Mouse (Mus musculus): Measurements from ENCODE around the gene Tmtc3. TPM values are rescaled to one million over a fixed set of nuclear protein-coding genes. Genes with fewer than 3 reads are reported as not detected.

The Tmtc3 gene
- polyA plus RNA-seq, 1 experiment, result 6.8 TPM

- no peaks in the 10 kb centered on the region for H3K36me3 ChIP-seq (ENCODE audit: control insufficient read depth, insufficient read depth, low read length)
- no peaks in the 10 kb centered on the region for H3K27me3 ChIP-seq (replicated peaks; ENCODE audit: control insufficient read depth, insufficient read depth, low read length)
- no peak overlapping the region for H3K4me3 ChIP-seq (ENCODE audit: insufficient read depth, low read depth, low read length)
- DNase-seq, result no peak
- no peak overlapping the region for H3K27ac ChIP-seq (ENCODE audit: insufficient read depth, low read depth, low read length)
- no peaks in the 10 kb centered on the region for H3K4me1 ChIP-seq (ENCODE audit: control insufficient read depth, insufficient read depth, low read length)
- 91% methylated on average over 7 of the region's 7 CpGs for WGBS
- TF ChIP-seq POLR2A (IDR thresholded peaks at IDR 0.05; ENCODE audit: low read depth, low read length), result no peak
- no peak for TF ChIP-seq CTCF (conservative IDR thresholded peaks at IDR 0.05; ENCODE audit: insufficient read depth, insufficient read length, low read depth, low read length)
Measured at GRCm38 (mm10) chr10:100491916-100492315, 4.8 kb upstream of the Tmtc3 start.

DNA sequence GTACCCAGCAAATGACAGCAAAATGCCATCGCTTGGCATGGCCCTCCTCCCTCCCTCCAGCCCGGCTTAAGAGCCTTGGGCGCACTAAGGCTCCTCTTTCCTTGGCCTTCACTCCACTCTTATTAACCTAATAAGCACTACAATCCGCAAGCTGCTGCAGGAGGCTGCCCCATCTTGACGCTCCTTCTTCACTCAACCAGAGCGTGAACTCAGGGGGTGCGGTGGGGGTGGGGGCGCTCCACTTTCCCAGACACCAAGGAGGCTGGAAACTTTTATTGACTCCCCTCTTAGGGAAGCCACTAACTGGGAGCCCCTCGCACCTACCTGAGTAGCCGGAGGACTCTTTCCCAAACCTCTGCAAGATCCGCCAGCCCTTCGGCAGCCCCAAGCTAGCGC, 451 bp downstream of the Tmtc3 start:
- peak overlapping the region; percentile 46; the same call in 1 of the 2 replicates for H3K27ac ChIP-seq (ENCODE audit: insufficient read depth, low read depth, low read length)
- H3K36me3 ChIP-seq (ENCODE audit: control insufficient read depth, insufficient read depth, low read length), result no peaks in the 10 kb centered on the region
- no peaks in the 10 kb centered on the region for H3K27me3 ChIP-seq (replicated peaks; ENCODE audit: control insufficient read depth, insufficient read depth, low read length)
- TF ChIP-seq CTCF (conservative IDR thresholded peaks at IDR 0.05; ENCODE audit: insufficient read depth, insufficient read length, low read depth, low read length) (no peak), POLR2A (IDR thresholded peaks at IDR 0.05; ENCODE audit: low read depth, low read length) (no peak)
- DNase-seq, result no peak
- no peaks in the 10 kb centered on the region for H3K4me1 ChIP-seq (ENCODE audit: control insufficient read depth, insufficient read depth, low read length)
- WGBS, result under 1% methylated on average over 13 of the region's 13 CpGs
- H3K4me3 ChIP-seq (ENCODE audit: insufficient read depth, low read depth, low read length), result peak overlapping the region; percentile 91

- DNase-seq, result no peak
- Histone ChIP-seq H3K4me1 (ENCODE audit: control insufficient read depth, insufficient read depth, low read length) (no peaks in the 10 kb centered on the region), H3K4me3 (ENCODE audit: insufficient read depth, low read depth, low read length) (no peak overlapping the region), H3K36me3 (ENCODE audit: control insufficient read depth, insufficient read depth, low read length) (peaks cover 1% of the 10 kb centered on the region; the same call in 1 of the 2 replicates), H3K27ac (ENCODE audit: insufficient read depth, low read depth, low read length) (no peak overlapping the region), H3K27me3 (replicated peaks; ENCODE audit: control insufficient read depth, insufficient read depth, low read length) (no peaks in the 10 kb centered on the region)
- TF ChIP-seq POLR2A (IDR thresholded peaks at IDR 0.05; ENCODE audit: low read depth, low read length), result no peak
- TF ChIP-seq CTCF (conservative IDR thresholded peaks at IDR 0.05; ENCODE audit: insufficient read depth, insufficient read length, low read depth, low read length), result no peak
- 84% methylated on average over 3 of the region's 3 CpGs for WGBS
Measured at GRCm38 (mm10) chr10:100479538-100479937, 7.6 kb downstream of the Tmtc3 start.

GRCm38 (mm10) chr10:100475040-100475439, 12.1 kb downstream of the Tmtc3 start:
- DNase-seq, result no peak
- TF ChIP-seq CTCF (conservative IDR thresholded peaks at IDR 0.05; ENCODE audit: insufficient read depth, insufficient read length, low read depth, low read length) (no peak), POLR2A (IDR thresholded peaks at IDR 0.05; ENCODE audit: low read depth, low read length) (no peak)
- Histone ChIP-seq H3K4me1 (ENCODE audit: control insufficient read depth, insufficient read depth, low read length) (no peaks in the 10 kb centered on the region), H3K27ac (ENCODE audit: insufficient read depth, low read depth, low read length) (no peak overlapping the region), H3K27me3 (replicated peaks; ENCODE audit: control insufficient read depth, insufficient read depth, low read length) (no peaks in the 10 kb centered on the region), H3K36me3 (ENCODE audit: control insufficient read depth, insufficient read depth, low read length) (peaks cover 5% of the 10 kb centered on the region; the same call in 1 of the 2 replicates), H3K4me3 (ENCODE audit: insufficient read depth, low read depth, low read length) (no peak overlapping the region)
- 46% methylated on average over 3 of the region's 3 CpGs for WGBS

DNA sequence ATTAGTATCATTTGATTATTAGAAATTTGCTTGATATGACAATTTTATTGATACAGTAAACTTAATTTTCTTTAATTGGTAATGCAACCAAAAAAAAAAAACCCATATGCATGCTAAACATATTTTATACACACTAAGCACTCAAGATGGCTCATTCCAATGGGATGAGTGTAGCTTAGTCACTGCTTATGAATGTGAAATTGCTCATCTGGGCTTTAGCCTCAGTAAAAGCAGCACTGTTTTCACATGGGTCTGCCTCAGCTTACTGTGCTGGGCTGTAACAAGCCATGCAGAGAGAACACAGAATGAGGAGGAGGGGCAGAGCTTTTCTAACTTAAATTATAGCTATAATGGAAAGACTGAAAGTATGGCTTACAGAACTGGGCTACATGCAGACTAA, 26.6 kb downstream of the Tmtc3 start:
- no peak overlapping the region for H3K4me3 ChIP-seq (ENCODE audit: insufficient read depth, low read depth, low read length)
- DNase-seq, result no peak
- H3K4me1 ChIP-seq (ENCODE audit: control insufficient read depth, insufficient read depth, low read length), result no peaks in the 10 kb centered on the region
- H3K27me3 ChIP-seq (replicated peaks; ENCODE audit: control insufficient read depth, insufficient read depth, low read length), result no peaks in the 10 kb centered on the region
- H3K27ac ChIP-seq (ENCODE audit: insufficient read depth, low read depth, low read length), result no peak overlapping the region
- H3K36me3 ChIP-seq (ENCODE audit: control insufficient read depth, insufficient read depth, low read length), result peaks cover 2% of the 10 kb centered on the region; the same call in 1 of the 2 replicates
- TF ChIP-seq POLR2A (IDR thresholded peaks at IDR 0.05; ENCODE audit: low read depth, low read length) (no peak), CTCF (conservative IDR thresholded peaks at IDR 0.05; ENCODE audit: insufficient read depth, insufficient read length, low read depth, low read length) (no peak)

- Histone ChIP-seq H3K4me3 (ENCODE audit: insufficient read depth, low read depth, low read length) (no peak overlapping the region), H3K27me3 (replicated peaks; ENCODE audit: control insufficient read depth, insufficient read depth, low read length) (no peaks in the 10 kb centered on the region), H3K27ac (ENCODE audit: insufficient read depth, low read depth, low read length) (no peak overlapping the region), H3K4me1 (ENCODE audit: control insufficient read depth, insufficient read depth, low read length) (no peaks in the 10 kb centered on the region), H3K36me3 (ENCODE audit: control insufficient read depth, insufficient read depth, low read length) (no peaks in the 10 kb centered on the region; the same call in 1 of the 2 replicates)
- TF ChIP-seq CTCF (conservative IDR thresholded peaks at IDR 0.05; ENCODE audit: insufficient read depth, insufficient read length, low read depth, low read length), result no peak
- no peak for TF ChIP-seq POLR2A (IDR thresholded peaks at IDR 0.05; ENCODE audit: low read depth, low read length)
- no peak for DNase-seq
Measured at GRCm38 (mm10) chr10:100449394-100449793, 37.8 kb downstream of the Tmtc3 start.

GRCm38 (mm10) chr10:100427592-100427991, 59.6 kb downstream of the Tmtc3 start:
- Histone ChIP-seq H3K27ac (ENCODE audit: insufficient read depth, low read depth, low read length) (no peak overlapping the region), H3K27me3 (replicated peaks; ENCODE audit: control insufficient read depth, insufficient read depth, low read length) (no peaks in the 10 kb centered on the region), H3K4me1 (ENCODE audit: control insufficient read depth, insufficient read depth, low read length) (no peaks in the 10 kb centered on the region), H3K4me3 (ENCODE audit: insufficient read depth, low read depth, low read length) (no peak overlapping the region), H3K36me3 (ENCODE audit: control insufficient read depth, insufficient read depth, low read length) (no peaks in the 10 kb centered on the region)
- 68% methylated on average over 2 of the region's 2 CpGs for WGBS
- no peak for DNase-seq
- TF ChIP-seq CTCF (conservative IDR thresholded peaks at IDR 0.05; ENCODE audit: insufficient read depth, insufficient read length, low read depth, low read length) (no peak), POLR2A (IDR thresholded peaks at IDR 0.05; ENCODE audit: low read depth, low read length) (no peak)

Data from kidney, adult 2 months (tissue).